In the genomic region with DNA sequence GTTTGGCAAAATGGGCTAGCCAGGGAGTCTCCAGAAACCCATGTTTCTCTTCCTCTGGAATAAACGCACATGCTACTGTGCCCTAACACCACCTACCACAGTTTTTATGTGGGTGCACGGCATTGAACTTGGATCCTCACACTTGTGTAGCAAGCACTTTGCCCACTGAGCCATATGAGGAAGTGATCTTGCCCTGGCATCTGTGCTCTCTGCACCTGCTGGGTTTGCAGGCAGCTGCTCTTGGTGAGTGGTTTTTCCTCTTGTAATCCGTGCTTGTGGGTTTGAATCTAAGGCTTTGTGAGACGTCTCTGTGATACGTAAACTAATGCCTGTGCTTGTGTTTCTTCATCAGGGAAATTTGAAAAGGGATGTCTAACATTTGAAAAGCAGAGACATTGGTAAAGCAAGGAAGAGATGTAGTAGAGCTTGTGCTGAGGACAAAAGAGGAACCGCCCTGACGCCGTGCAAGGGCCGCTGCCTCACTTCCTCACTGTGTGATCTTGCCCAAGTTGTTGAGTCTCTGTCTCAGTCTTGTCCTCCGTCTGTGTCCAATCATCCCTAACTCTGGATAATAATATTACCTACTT, we compare ENCODE assay signal across 19 mouse cellular contexts. TPM values are rescaled to one million over a fixed set of nuclear protein-coding genes. Genes with fewer than 3 reads are reported as not detected.
DNase-seq lines count a peak whose midpoint lies in the region; ATAC-seq lines count a peak whose summit lies in the region.
"Had no signal": no experiment of that assay in that cellular context is flagged by ENCODE, and none has a peak within 500 bp of the region (broad histone marks: within the 10 kb centered on the region; RNA-seq: fewer than 3 reads in every experiment).

No protein-coding gene starts in this region.

- H3K27ac ChIP-seq in forebrain, embryonic 16.5 days (ENCODE audit: low read length) = no peak overlapping the region
- H3K27ac ChIP-seq: kidney, embryonic 15.5 days; lung, embryonic 15.5 days had no signal

- H3K9ac ChIP-seq in forebrain, embryonic 16.5 days (replicated peaks; ENCODE audit: low read depth, low read length) = no peak overlapping the region
- H3K9ac ChIP-seq: kidney, embryonic 15.5 days; lung, embryonic 15.5 days had no signal

- H3K4me1 ChIP-seq in forebrain, embryonic 16.5 days (replicated peaks; ENCODE audit: control insufficient read depth, insufficient read depth, low read length) = no peaks in the 10 kb centered on the region

- H3K4me3 ChIP-seq in forebrain, embryonic 16.5 days (replicated peaks; ENCODE audit: low read length) = no peak overlapping the region
- H3K4me3 ChIP-seq: kidney, embryonic 15.5 days; lung, embryonic 15.5 days had no signal

- DNase-seq in spleen, adult 18-20 months = peak; percentile 23 to 35
- no peak for DNase-seq in spleen, adult 12 weeks (ENCODE audit: low spot score)
- DNase-seq in lung, postnatal 14 days = peak; percentile 7
- DNase-seq in natural killer cell, adult 2 months (ENCODE audit: low spot score in 2 of 2) = peak; percentile 24 to 47
- no peak for DNase-seq in left cerebral cortex, adult 8-10 months (ENCODE audit: low spot score in 2 of 2)
- no peak for DNase-seq in heart, postnatal 10 days
- DNase-seq: adrenal gland, postnatal 14 days; cerebellum, adult 11 months; right cerebral cortex, postnatal 4 days had no signal

- intact Hi-C loops in heart, postnatal 10 days (cut with DNase I) = no loop called here

- H3K27me3 ChIP-seq in forebrain, embryonic 16.5 days (replicated peaks; ENCODE audit: control insufficient read depth, insufficient read depth, low read length) = no peaks in the 10 kb centered on the region
- H3K27me3 ChIP-seq: kidney, embryonic 15.5 days; lung, embryonic 15.5 days; Patski had no signal

- WGBS in forebrain, embryonic 16.5 days = 80% methylated on average over 10 of the region's 10 CpGs

- H3K9me3 ChIP-seq in forebrain, embryonic 16.5 days (ENCODE audit: control insufficient read depth, low read length) = no peaks in the 10 kb centered on the region
- H3K9me3 ChIP-seq: kidney, embryonic 15.5 days; lung, embryonic 15.5 days had no signal

- H3K4me2 ChIP-seq in forebrain, embryonic 16.5 days (ENCODE audit: low read length) = no peak overlapping the region
- H3K4me2 ChIP-seq: kidney, embryonic 15.5 days; lung, embryonic 15.5 days had no signal

- no peak for ATAC-seq in forebrain, embryonic 16.5 days
- ATAC-seq: CD4-positive, CD25-positive, alpha-beta regulatory T cell, adult 4 months; Patski had no signal

- no peaks in the 10 kb centered on the region for H3K36me3 ChIP-seq in forebrain, embryonic 16.5 days (ENCODE audit: control insufficient read depth, insufficient read depth)
- H3K36me3 ChIP-seq: kidney, embryonic 15.5 days; lung, embryonic 15.5 days had no signal

RNA-seq across cellular contexts. Expression of a gene that starts 18.6 kb away (rescaled TPM):
- total RNA-seq in left cerebral cortex, adult 8-10 months (2022) = 1 to 10 TPM; 1.0 to 2.5 (median 1.9) TPM
- 1 to 10 TPM; 1.9 to 2.0 TPM for total RNA-seq in heart, postnatal 10 days (2021)
- 0.14 TPM in 1 of 2 replicates, not detected in the other for polyA plus RNA-seq in forebrain, embryonic 16.5 days (2015; fragmentation: Nextera tagmentation; extraction: Ambion mirVana)
- total RNA-seq: adrenal gland, postnatal 14 days; midbrain, postnatal 0 days had no signal
- polyA plus RNA-seq: CD4-positive, CD25-positive, alpha-beta regulatory T cell, adult 4 months; lung, embryonic 15.5 days; Patski had no signal

RNA-seq across cellular contexts. Expression of a gene that starts 52.1 kb away (rescaled TPM):
- 100 to 1,000 TPM; 146 to 153 (median 150) TPM for total RNA-seq in left cerebral cortex, adult 8-10 months (2022)
- not detected for total RNA-seq in heart, postnatal 10 days (2021)
- polyA plus RNA-seq in forebrain, embryonic 16.5 days (2015; fragmentation: Nextera tagmentation; extraction: Ambion mirVana) = 12.9 and 16.4 TPM in 2 replicates
- total RNA-seq: heart, adult 18-20 months had no signal
- polyA plus RNA-seq: CD4-positive, CD25-positive, alpha-beta regulatory T cell, adult 4 months; heart, postnatal 0 days had no signal

RNA-seq across cellular contexts. Expression of a gene that starts 59.9 kb away (rescaled TPM):
- total RNA-seq in left cerebral cortex, adult 8-10 months (2022) = not detected
- not detected for total RNA-seq in heart, postnatal 10 days (2021)
- polyA plus RNA-seq in forebrain, embryonic 16.5 days (2015; fragmentation: Nextera tagmentation; extraction: Ambion mirVana) = not detected in 2 replicates
- total RNA-seq: heart, adult 18-20 months; layer of hippocampus, postnatal 14 days; midbrain, postnatal 0 days had no signal
- polyA plus RNA-seq: CD4-positive, CD25-positive, alpha-beta regulatory T cell, adult 4 months; heart, postnatal 0 days; limb, embryonic 11.5 days; midbrain, postnatal 0 days; Patski had no signal

Comparison
In these comparisons a context has a peak if more than half of its experiments do, and no peak if none do; other contexts are left out.
1. DNase-seq: peak in spleen, adult 18-20 months (2 of 2), lung, postnatal 14 days (single experiment) and natural killer cell, adult 2 months (2 of 2); none in spleen, adult 12 weeks (single experiment), left cerebral cortex, adult 8-10 months (0 of 2) and heart, postnatal 10 days (0 of 2).
2. RNA of a gene that starts 52.1 kb away (total RNA-seq): 146 to 153 TPM in left cerebral cortex, adult 8-10 months; not detected in heart, postnatal 10 days; every median in the first group is over 100 times any median in the second.